Mouse (Mus musculus): ENCODE measurements at regions not wholly inside any gene's neighbourhood (a gene's known extent, or its start where the extent isn't known, plus 50 kb on each side); places are given as distances from the start of the nearest gene placed in this dataset.

DNA sequence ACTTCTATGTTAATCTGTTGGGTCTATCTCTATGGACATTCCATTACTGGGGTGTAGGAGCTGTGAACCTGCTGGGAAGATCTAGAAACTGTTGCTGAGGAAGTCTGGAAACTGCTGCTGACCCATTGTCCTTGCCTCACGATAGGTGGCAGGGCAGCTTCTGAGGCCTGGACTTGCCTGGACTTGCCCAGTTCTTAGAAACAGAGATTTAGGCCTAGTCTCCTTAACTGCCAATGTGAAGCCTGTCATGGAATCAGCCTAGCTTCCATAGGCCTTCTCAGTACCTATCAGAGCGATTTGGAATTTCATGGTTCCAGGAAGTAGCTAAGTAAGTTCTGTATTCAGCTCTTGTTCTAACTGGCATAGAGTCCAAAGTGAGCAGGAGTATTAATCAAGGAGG is 151.9 kb upstream of the Tgfbr2 start:
- 92% methylated on average over 2 of the region's 2 CpGs for WGBS
- Histone ChIP-seq H3K4me1 (ENCODE audit: control insufficient read depth, insufficient read depth, low read length) (peaks cover 3% of the 10 kb centered on the region; the same call in 1 of the 2 replicates), H3K4me3 (ENCODE audit: low read depth, low read length) (no peak overlapping the region), H3K9me3 (ENCODE audit: control insufficient read depth, low read length) (no peaks in the 10 kb centered on the region), H3K36me3 (ENCODE audit: control insufficient read depth, insufficient read depth, low read length) (no peaks in the 10 kb centered on the region), H3K27me3 (ENCODE audit: control insufficient read depth, insufficient read depth, low read length) (no peaks in the 10 kb centered on the region), H3K27ac (replicated peaks; ENCODE audit: low read depth, low read length) (no peak overlapping the region), H3K9ac (ENCODE audit: low read length) (no peak overlapping the region), H3K4me2 (ENCODE audit: low read depth, severe bottlenecking) (no peak overlapping the region)
- ATAC-seq (ENCODE audit: insufficient number of reproducible peaks, low FRiP score, low TSS enrichment, low read depth): no peak
- no peak for DNase-seq (ENCODE audit: low spot score)

DNA sequence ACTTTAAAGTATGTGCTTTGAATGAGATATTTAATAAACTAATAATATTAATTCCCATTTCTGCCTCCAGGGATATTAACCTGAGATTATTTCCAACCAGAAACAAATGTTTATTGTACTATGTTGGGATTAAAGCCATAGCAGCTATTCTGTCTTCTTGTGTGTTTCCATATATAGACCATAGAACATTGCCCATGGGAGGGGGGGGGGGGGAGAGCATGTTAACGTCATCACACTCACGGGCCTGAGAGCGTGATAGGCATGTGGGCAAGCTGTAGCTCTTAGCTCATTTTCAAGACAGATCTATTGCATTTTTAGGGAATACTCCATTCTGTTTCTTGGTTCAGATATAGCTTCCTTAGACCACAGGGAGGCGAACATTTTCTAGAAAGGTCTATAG is 149.8 kb upstream of the Tgfbr2 start:
- no peak overlapping the region for H3K4me2 ChIP-seq (ENCODE audit: low read depth, severe bottlenecking)
- H3K9ac ChIP-seq (ENCODE audit: low read length): no peak overlapping the region
- no peaks in the 10 kb centered on the region for H3K36me3 ChIP-seq (ENCODE audit: control insufficient read depth, insufficient read depth, low read length)
- DNase-seq (ENCODE audit: low spot score): no peak
- H3K4me1 ChIP-seq (ENCODE audit: control insufficient read depth, insufficient read depth, low read length): peaks cover 3% of the 10 kb centered on the region; the same call in 1 of the 2 replicates
- no peak for ATAC-seq (ENCODE audit: insufficient number of reproducible peaks, low FRiP score, low TSS enrichment, low read depth)
- no peaks in the 10 kb centered on the region for H3K9me3 ChIP-seq (ENCODE audit: control insufficient read depth, low read length)
- H3K27me3 ChIP-seq (ENCODE audit: control insufficient read depth, insufficient read depth, low read length): no peaks in the 10 kb centered on the region
- H3K27ac ChIP-seq (replicated peaks; ENCODE audit: low read depth, low read length): no peak overlapping the region
- no peak overlapping the region for H3K4me3 ChIP-seq (ENCODE audit: low read depth, low read length)
- 90% methylated on average over 4 of the region's 4 CpGs for WGBS

DNA sequence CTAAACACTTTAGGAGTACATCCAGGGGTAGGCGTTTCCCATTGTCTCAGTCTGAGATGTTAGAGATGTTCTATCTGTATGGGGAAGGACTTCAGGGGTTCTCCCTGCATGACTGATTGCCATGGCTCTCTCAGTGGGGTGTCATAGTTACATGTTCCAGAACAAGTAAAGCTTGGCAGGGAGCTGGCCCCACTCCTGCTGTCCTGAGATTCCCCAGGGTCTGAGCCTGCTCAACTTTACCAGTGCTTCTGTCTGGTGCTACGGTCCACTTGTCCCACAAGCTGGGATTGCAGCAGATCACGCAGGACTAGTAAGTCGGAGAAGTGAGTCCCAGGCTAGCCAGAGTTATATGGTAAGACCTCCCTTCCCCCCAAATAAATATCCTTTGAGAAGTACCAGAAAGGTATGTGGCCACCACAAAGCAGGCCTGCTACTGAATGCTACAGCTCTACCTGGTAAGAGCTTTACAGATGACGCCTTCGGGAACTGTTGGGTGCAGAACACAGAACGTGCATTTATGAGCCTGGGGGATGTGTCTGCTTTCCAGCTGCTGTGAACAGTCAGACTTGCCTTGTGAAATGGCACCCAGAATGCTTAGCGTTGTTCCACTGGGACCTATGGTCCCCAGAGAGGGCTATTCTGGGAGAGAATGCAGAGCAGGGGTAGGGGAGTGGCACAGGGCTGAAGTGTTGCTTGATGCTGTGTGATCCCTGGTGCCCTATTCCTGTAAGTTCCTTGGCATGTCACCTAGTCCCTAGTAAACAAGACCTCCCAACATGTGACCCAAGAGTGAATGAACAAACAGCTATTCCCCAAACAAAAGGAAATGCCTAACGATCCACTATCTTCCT is 148.9 kb upstream of the Tgfbr2 start:
- H3K36me3 ChIP-seq (ENCODE audit: control insufficient read depth, insufficient read depth, low read length): no peaks in the 10 kb centered on the region
- peaks cover 3% of the 10 kb centered on the region; the same call in 1 of the 2 replicates for H3K4me1 ChIP-seq (ENCODE audit: control insufficient read depth, insufficient read depth, low read length)
- H3K27me3 ChIP-seq (ENCODE audit: control insufficient read depth, insufficient read depth, low read length): no peaks in the 10 kb centered on the region
- no peak overlapping the region for H3K9ac ChIP-seq (ENCODE audit: low read length)
- 81% methylated on average over 9 of the region's 9 CpGs for WGBS
- no peak overlapping the region for H3K4me3 ChIP-seq (ENCODE audit: low read depth, low read length)
- no peak for DNase-seq (ENCODE audit: low spot score)
- no peak overlapping the region for H3K27ac ChIP-seq (replicated peaks; ENCODE audit: low read depth, low read length)
- no peak for ATAC-seq (ENCODE audit: insufficient number of reproducible peaks, low FRiP score, low TSS enrichment, low read depth)
- H3K9me3 ChIP-seq (ENCODE audit: control insufficient read depth, low read length): no peaks in the 10 kb centered on the region
- no peak overlapping the region for H3K4me2 ChIP-seq (ENCODE audit: low read depth, severe bottlenecking)

DNA sequence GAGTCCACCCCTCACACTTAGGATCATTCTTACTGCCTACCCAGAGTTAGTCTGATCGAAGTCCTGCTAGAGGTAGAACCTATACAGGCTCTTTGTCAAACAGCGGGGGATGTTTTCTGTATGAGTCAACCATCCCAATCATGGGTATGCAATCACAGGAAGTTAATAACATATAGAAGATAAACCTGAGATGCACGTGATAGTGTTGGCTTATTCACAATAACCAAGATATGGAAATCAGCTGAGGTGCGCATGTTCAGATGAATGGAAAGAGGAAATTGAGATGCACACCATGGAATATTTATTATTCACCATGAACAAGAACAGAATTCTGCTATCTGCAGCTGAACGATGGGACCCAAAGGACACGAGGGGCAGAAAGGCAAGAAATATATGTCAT is 146.7 kb upstream of the Tgfbr2 start:
- H3K27me3 ChIP-seq (ENCODE audit: control insufficient read depth, insufficient read depth, low read length): no peaks in the 10 kb centered on the region
- no peaks in the 10 kb centered on the region for H3K36me3 ChIP-seq (ENCODE audit: control insufficient read depth, insufficient read depth, low read length)
- H3K4me1 ChIP-seq (ENCODE audit: control insufficient read depth, insufficient read depth, low read length): peaks cover 3% of the 10 kb centered on the region; the same call in 1 of the 2 replicates
- no peak overlapping the region for H3K4me3 ChIP-seq (ENCODE audit: low read depth, low read length)
- DNase-seq (ENCODE audit: low spot score): no peak
- H3K9ac ChIP-seq (ENCODE audit: low read length): no peak overlapping the region
- no peak overlapping the region for H3K27ac ChIP-seq (replicated peaks; ENCODE audit: low read depth, low read length)
- WGBS: 89% methylated on average over 6 of the region's 6 CpGs
- ATAC-seq (ENCODE audit: insufficient number of reproducible peaks, low FRiP score, low TSS enrichment, low read depth): no peak
- no peaks in the 10 kb centered on the region for H3K9me3 ChIP-seq (ENCODE audit: control insufficient read depth, low read length)
- no peak overlapping the region for H3K4me2 ChIP-seq (ENCODE audit: low read depth, severe bottlenecking)

DNA sequence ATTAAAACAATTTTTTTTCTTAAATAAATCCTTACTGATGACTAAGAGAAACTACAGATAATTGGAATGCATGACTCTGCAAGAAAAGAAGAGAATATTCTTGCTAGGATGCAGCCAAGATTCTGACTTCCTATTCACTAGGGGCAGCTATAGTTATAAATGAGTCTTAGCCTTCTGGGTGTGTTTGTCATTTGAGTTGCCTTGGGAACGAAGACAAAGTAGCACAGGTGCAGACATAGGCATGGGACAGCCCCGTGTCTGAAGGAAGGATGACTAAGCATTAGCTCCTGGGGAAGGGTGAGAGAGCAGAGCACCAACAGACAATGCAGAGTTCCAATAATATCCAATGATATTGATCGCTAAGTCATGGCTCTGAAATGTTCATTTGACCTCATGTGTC is 144.3 kb upstream of the Tgfbr2 start:
- H3K4me1 ChIP-seq (ENCODE audit: control insufficient read depth, insufficient read depth, low read length): peaks cover 3% of the 10 kb centered on the region; the same call in 1 of the 2 replicates
- H3K9ac ChIP-seq (ENCODE audit: low read length): no peak overlapping the region
- no peaks in the 10 kb centered on the region for H3K9me3 ChIP-seq (ENCODE audit: control insufficient read depth, low read length)
- H3K27me3 ChIP-seq (ENCODE audit: control insufficient read depth, insufficient read depth, low read length): no peaks in the 10 kb centered on the region
- no peaks in the 10 kb centered on the region for H3K36me3 ChIP-seq (ENCODE audit: control insufficient read depth, insufficient read depth, low read length)
- DNase-seq (ENCODE audit: low spot score) (no peak), ATAC-seq (ENCODE audit: insufficient number of reproducible peaks, low FRiP score, low TSS enrichment, low read depth) (no peak)
- H3K4me3 ChIP-seq (ENCODE audit: low read depth, low read length): no peak overlapping the region
- H3K4me2 ChIP-seq (ENCODE audit: low read depth, severe bottlenecking): no peak overlapping the region
- WGBS: 78% methylated on average over 3 of the region's 3 CpGs
- H3K27ac ChIP-seq (replicated peaks; ENCODE audit: low read depth, low read length): no peak overlapping the region

DNA sequence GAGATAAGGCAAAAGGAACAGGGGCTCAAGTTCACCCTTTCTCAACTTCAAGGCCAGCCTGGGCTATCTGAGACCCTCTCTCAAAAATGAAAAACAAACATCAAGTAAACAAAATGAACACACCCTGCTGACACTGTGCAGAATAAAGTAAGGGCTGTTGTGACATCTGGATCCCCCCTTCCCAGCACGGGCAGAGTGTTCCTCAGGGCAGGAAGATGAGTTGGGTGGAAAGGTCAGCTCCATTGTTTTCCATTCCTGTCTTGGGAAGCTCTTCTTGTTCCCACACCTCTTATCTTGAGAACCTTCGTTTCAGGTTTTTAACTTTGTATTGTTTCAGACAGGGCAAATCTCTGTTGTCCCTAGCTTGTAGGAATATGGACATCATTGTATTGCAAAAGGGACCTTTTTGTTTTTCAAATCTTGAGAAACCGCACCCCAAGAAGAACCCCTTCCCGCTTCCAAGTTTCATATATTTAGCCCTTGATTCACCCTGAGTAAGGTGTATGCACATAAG is 141.5 kb upstream of the Tgfbr2 start:
- Histone ChIP-seq H3K9me3 (ENCODE audit: control insufficient read depth, low read length) (no peaks in the 10 kb centered on the region), H3K4me1 (ENCODE audit: control insufficient read depth, insufficient read depth, low read length) (no peaks in the 10 kb centered on the region), H3K9ac (ENCODE audit: low read length) (no peak overlapping the region), H3K36me3 (ENCODE audit: control insufficient read depth, insufficient read depth, low read length) (no peaks in the 10 kb centered on the region), H3K4me3 (ENCODE audit: low read depth, low read length) (no peak overlapping the region), H3K4me2 (ENCODE audit: low read depth, severe bottlenecking) (no peak overlapping the region), H3K27me3 (ENCODE audit: control insufficient read depth, insufficient read depth, low read length) (no peaks in the 10 kb centered on the region), H3K27ac (replicated peaks; ENCODE audit: low read depth, low read length) (no peak overlapping the region)
- DNase-seq (ENCODE audit: low spot score) (no peak), ATAC-seq (ENCODE audit: insufficient number of reproducible peaks, low FRiP score, low TSS enrichment, low read depth) (no peak)
- WGBS: 85% methylated on average over 4 of the region's 4 CpGs

DNA sequence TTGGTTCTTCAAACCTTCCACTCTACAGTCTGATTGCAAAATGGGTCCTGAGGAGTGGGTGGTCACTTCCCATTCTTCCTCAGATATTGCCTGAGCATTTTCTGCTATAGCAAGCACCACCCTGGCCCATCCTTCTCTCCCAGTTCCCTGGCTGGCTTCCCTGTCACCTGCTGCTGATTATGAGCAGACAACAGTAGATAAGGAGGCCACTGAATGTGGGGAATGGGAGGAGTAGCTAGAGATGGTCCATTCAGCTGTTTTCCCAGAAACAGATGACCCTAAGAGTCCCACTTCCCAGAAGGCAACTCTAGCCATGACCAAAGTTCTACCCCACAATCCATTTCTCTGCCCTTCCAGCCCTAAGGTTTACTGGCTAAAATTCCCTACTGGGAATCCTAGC is 139.6 kb upstream of the Tgfbr2 start:
- Histone ChIP-seq H3K4me3 (ENCODE audit: low read depth, low read length) (no peak overlapping the region), H3K36me3 (ENCODE audit: control insufficient read depth, insufficient read depth, low read length) (no peaks in the 10 kb centered on the region), H3K4me1 (ENCODE audit: control insufficient read depth, insufficient read depth, low read length) (no peaks in the 10 kb centered on the region), H3K4me2 (ENCODE audit: low read depth, severe bottlenecking) (no peak overlapping the region), H3K27ac (replicated peaks; ENCODE audit: low read depth, low read length) (no peak overlapping the region), H3K9ac (ENCODE audit: low read length) (no peak overlapping the region), H3K9me3 (ENCODE audit: control insufficient read depth, low read length) (no peaks in the 10 kb centered on the region), H3K27me3 (ENCODE audit: control insufficient read depth, insufficient read depth, low read length) (no peaks in the 10 kb centered on the region)
- DNase-seq (ENCODE audit: low spot score): no peak
- ATAC-seq (ENCODE audit: insufficient number of reproducible peaks, low FRiP score, low TSS enrichment, low read depth): no peak

DNA sequence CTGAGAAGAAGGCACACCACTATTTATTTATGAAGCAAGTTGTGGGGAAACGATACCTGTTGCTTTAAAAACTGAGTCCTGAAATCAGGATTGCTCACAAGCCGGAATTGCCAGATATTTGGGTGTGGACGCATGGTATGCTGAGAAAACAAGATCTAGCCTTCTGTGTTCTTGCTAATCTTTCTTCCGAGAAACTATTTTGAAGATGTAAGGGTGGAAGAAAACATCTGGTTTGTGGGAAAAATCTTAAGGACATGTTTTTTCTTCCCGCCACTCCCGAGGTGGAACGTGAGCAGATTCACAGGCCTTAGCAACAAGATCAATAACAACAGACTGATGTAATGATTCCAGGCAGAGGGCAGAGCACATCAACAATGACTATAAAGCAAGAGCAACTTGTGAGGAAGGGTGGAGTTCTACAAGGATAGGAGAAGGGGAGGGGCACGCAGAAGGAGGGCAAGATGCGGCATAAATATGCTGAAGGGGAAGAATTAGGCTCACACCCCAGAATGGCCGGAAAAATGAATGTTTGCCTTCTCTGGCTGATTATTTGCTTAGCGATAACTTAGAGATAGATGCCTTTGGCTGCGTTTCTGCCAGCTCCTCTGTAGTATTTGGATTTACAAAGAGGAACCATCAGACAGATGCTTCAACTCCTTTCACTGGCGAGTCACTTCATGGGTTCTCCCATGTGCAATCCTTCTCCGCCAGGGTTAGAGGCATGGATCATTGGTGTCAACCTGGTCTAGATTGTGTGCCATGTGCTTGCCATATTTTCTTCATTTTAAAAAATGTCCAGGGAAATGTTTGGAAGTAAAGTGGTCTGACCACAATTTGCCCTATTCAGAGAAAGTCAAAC is 139.0 kb upstream of the Tgfbr2 start:
- Histone ChIP-seq H3K9me3 (ENCODE audit: control insufficient read depth, low read length) (no peaks in the 10 kb centered on the region), H3K4me2 (ENCODE audit: low read depth, severe bottlenecking) (no peak overlapping the region), H3K9ac (ENCODE audit: low read length) (no peak overlapping the region), H3K4me1 (ENCODE audit: control insufficient read depth, insufficient read depth, low read length) (no peaks in the 10 kb centered on the region), H3K27ac (replicated peaks; ENCODE audit: low read depth, low read length) (no peak overlapping the region), H3K27me3 (ENCODE audit: control insufficient read depth, insufficient read depth, low read length) (no peaks in the 10 kb centered on the region), H3K36me3 (ENCODE audit: control insufficient read depth, insufficient read depth, low read length) (no peaks in the 10 kb centered on the region), H3K4me3 (ENCODE audit: low read depth, low read length) (no peak overlapping the region)
- 91% methylated on average over 14 of the region's 14 CpGs for WGBS
- ATAC-seq (ENCODE audit: insufficient number of reproducible peaks, low FRiP score, low TSS enrichment, low read depth) (no peak), DNase-seq (ENCODE audit: low spot score) (no peak)

Measured in limb, embryonic 11.5 days (tissue).